Mouse (Mus musculus): Measurements from ENCODE around the gene Hip1. TPM values are rescaled to one million over a fixed set of nuclear protein-coding genes. Genes with fewer than 3 reads are reported as not detected.

Gene Hip1
- polyA plus RNA-seq, 1 experiment from 2014 or later, result 46.9 TPM

GRCm38 (mm10) chr5:135524660-135525560 lies 20.0 kb downstream of the Hip1 start:
- H3K4me2 ChIP-seq (replicated peaks; ENCODE audit: low read depth, low read length), result no peak overlapping the region

GRCm38 (mm10) chr5:135524087-135524486 lies 20.8 kb downstream of the Hip1 start:
- no peak overlapping the region for H3K9ac ChIP-seq (replicated peaks; ENCODE audit: low read depth, low read length)
- H3K27ac ChIP-seq (ENCODE audit: low read length), result no peak overlapping the region
- no peaks in the 10 kb centered on the region for H3K4me1 ChIP-seq (ENCODE audit: control insufficient read depth, insufficient read depth, low read length)
- WGBS, result 85% methylated on average over 2 of the region's 2 CpGs
- H3K4me2 ChIP-seq (replicated peaks; ENCODE audit: low read depth, low read length), result no peak overlapping the region
- H3K9me3 ChIP-seq (ENCODE audit: control insufficient read depth, low read depth, low read length), result no peaks in the 10 kb centered on the region
- no peaks in the 10 kb centered on the region for H3K36me3 ChIP-seq (ENCODE audit: control insufficient read depth, insufficient read depth, low read length)
- H3K4me3 ChIP-seq (ENCODE audit: low read depth, low read length), result no peak overlapping the region
- H3K27me3 ChIP-seq (ENCODE audit: control insufficient read depth, insufficient read depth, low read length), result no peaks in the 10 kb centered on the region
- ATAC-seq (ENCODE audit: insufficient number of reproducible peaks, insufficient read depth, low FRiP score, low read depth), result no peak

More at GRCm38 (mm10) chr5:135524660-135525560, 20.0 kb downstream of the Hip1 start:
- 39% methylated on average over 11 of the region's 11 CpGs for WGBS
- H3K9ac ChIP-seq (replicated peaks; ENCODE audit: low read depth, low read length), result no peak overlapping the region
- H3K9me3 ChIP-seq (ENCODE audit: control insufficient read depth, low read depth, low read length), result no peaks in the 10 kb centered on the region
- H3K4me3 ChIP-seq (ENCODE audit: low read depth, low read length), result no peak overlapping the region
- no peaks in the 10 kb centered on the region for H3K4me1 ChIP-seq (ENCODE audit: control insufficient read depth, insufficient read depth, low read length)
- H3K27me3 ChIP-seq (ENCODE audit: control insufficient read depth, insufficient read depth, low read length), result no peaks in the 10 kb centered on the region
- no peaks in the 10 kb centered on the region for H3K36me3 ChIP-seq (ENCODE audit: control insufficient read depth, insufficient read depth, low read length)
- ATAC-seq (ENCODE audit: insufficient number of reproducible peaks, insufficient read depth, low FRiP score, low read depth), result no peak
- H3K27ac ChIP-seq (ENCODE audit: low read length), result no peak overlapping the region

- Histone ChIP-seq H3K9ac (replicated peaks; ENCODE audit: low read depth, low read length) (no peak overlapping the region), H3K9me3 (ENCODE audit: control insufficient read depth, low read depth, low read length) (no peaks in the 10 kb centered on the region), H3K27me3 (ENCODE audit: control insufficient read depth, insufficient read depth, low read length) (no peaks in the 10 kb centered on the region), H3K4me1 (ENCODE audit: control insufficient read depth, insufficient read depth, low read length) (no peaks in the 10 kb centered on the region), H3K27ac (ENCODE audit: low read length) (no peak overlapping the region), H3K4me2 (replicated peaks; ENCODE audit: low read depth, low read length) (no peak overlapping the region), H3K4me3 (ENCODE audit: low read depth, low read length) (no peak overlapping the region), H3K36me3 (ENCODE audit: control insufficient read depth, insufficient read depth, low read length) (no peaks in the 10 kb centered on the region)
- WGBS, result 68% methylated on average over 9 of the region's 9 CpGs
- no peak for ATAC-seq (ENCODE audit: insufficient number of reproducible peaks, insufficient read depth, low FRiP score, low read depth)
These were observed 22.7 kb downstream of the Hip1 start for GRCm38 (mm10) chr5:135522111-135522722.

GRCm38 (mm10) chr5:135517348-135517883 lies 27.5 kb downstream of the Hip1 start:
- no peak for ATAC-seq (ENCODE audit: insufficient number of reproducible peaks, insufficient read depth, low FRiP score, low read depth)
- no peaks in the 10 kb centered on the region for H3K9me3 ChIP-seq (ENCODE audit: control insufficient read depth, low read depth, low read length)
- H3K36me3 ChIP-seq (ENCODE audit: control insufficient read depth, insufficient read depth, low read length), result no peaks in the 10 kb centered on the region; the same call in 1 of the 2 replicates
- no peaks in the 10 kb centered on the region for H3K4me1 ChIP-seq (ENCODE audit: control insufficient read depth, insufficient read depth, low read length)
- 80% methylated on average over 5 of the region's 5 CpGs for WGBS
- H3K27me3 ChIP-seq (ENCODE audit: control insufficient read depth, insufficient read depth, low read length), result no peaks in the 10 kb centered on the region
- no peak overlapping the region for H3K4me2 ChIP-seq (replicated peaks; ENCODE audit: low read depth, low read length)
- H3K4me3 ChIP-seq (ENCODE audit: low read depth, low read length), result no peak overlapping the region
- H3K9ac ChIP-seq (replicated peaks; ENCODE audit: low read depth, low read length), result no peak overlapping the region
- H3K27ac ChIP-seq (ENCODE audit: low read length), result no peak overlapping the region

DNA sequence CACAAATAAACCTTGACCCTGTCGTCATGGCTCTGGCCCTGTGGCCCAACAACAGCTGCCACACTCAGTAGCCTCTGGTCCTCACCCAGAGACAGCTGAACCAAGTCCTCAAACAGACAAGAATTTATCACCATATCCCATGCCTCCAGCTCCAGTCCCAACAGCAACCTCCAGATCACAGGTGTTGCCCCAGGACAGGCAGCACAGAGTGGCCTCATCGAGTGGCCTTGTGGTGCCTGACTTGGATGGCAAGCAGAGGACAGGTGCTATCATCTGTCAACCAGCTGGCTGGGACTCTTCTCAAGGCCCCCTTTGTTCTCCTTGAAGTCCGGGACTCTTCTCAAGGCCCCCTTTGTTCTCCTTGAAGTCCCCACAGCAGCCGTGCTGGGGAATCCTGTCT lies 31.8 kb downstream of the Hip1 start:
- Histone ChIP-seq H3K36me3 (ENCODE audit: control insufficient read depth, insufficient read depth, low read length) (no peaks in the 10 kb centered on the region; the same call in 1 of the 2 replicates), H3K9me3 (ENCODE audit: control insufficient read depth, low read depth, low read length) (no peaks in the 10 kb centered on the region), H3K27me3 (ENCODE audit: control insufficient read depth, insufficient read depth, low read length) (no peaks in the 10 kb centered on the region), H3K27ac (ENCODE audit: low read length) (no peak overlapping the region), H3K4me2 (replicated peaks; ENCODE audit: low read depth, low read length) (no peak overlapping the region), H3K4me1 (ENCODE audit: control insufficient read depth, insufficient read depth, low read length) (no peaks in the 10 kb centered on the region), H3K4me3 (ENCODE audit: low read depth, low read length) (no peak overlapping the region), H3K9ac (replicated peaks; ENCODE audit: low read depth, low read length) (no peak overlapping the region)
- 64% methylated on average over 4 of the region's 4 CpGs for WGBS
- no peak for ATAC-seq (ENCODE audit: insufficient number of reproducible peaks, insufficient read depth, low FRiP score, low read depth)

DNA sequence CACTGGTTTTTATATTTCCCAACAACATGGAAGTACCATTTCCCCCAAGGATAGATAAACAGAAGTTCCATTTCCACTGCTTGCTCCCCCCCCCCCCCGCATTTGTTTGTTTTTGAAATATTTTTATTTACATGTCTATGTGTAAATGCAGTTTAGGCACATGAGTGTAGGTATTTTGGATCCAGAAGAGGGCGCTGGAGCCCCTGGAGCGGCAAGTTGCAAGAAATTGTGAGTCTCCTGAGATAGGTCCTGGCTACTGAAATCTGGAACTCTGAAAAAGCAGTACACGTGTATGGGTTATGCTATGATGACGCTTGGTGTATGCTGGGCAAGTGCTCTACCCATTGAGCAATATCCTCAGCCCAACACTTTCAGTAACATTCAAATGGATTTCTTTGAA lies 33.8 kb downstream of the Hip1 start:
- Histone ChIP-seq H3K9ac (replicated peaks; ENCODE audit: low read depth, low read length) (no peak overlapping the region), H3K4me2 (replicated peaks; ENCODE audit: low read depth, low read length) (no peak overlapping the region), H3K27ac (ENCODE audit: low read length) (no peak overlapping the region), H3K4me3 (ENCODE audit: low read depth, low read length) (no peak overlapping the region), H3K4me1 (ENCODE audit: control insufficient read depth, insufficient read depth, low read length) (peaks cover 3% of the 10 kb centered on the region; the same call in 1 of the 2 replicates), H3K27me3 (ENCODE audit: control insufficient read depth, insufficient read depth, low read length) (no peaks in the 10 kb centered on the region), H3K9me3 (ENCODE audit: control insufficient read depth, low read depth, low read length) (no peaks in the 10 kb centered on the region), H3K36me3 (ENCODE audit: control insufficient read depth, insufficient read depth, low read length) (no peaks in the 10 kb centered on the region; the same call in 1 of the 2 replicates)
- no peak for ATAC-seq (ENCODE audit: insufficient number of reproducible peaks, insufficient read depth, low FRiP score, low read depth)
- 57% methylated on average over 5 of the region's 5 CpGs for WGBS

DNA sequence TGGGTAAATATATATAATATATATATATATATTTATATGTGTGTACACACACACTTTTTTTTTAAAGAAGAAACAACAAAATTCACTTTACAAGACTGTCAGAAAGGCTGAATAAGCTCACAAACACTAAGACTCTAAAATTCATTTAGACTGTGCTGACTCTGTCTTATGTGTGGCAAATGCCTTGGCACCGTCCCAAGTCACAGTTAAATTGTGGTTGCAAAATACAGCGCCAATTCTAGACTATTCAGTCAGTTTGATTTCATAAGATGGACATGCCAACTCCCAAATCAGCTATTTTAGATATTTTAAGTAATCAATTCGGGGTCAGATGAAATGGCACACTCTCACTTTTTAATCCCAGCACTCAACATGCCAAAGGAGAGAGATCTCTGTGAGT lies 36.6 kb downstream of the Hip1 start:
- no peak for ATAC-seq (ENCODE audit: insufficient number of reproducible peaks, insufficient read depth, low FRiP score, low read depth)
- no peak overlapping the region for H3K4me3 ChIP-seq (ENCODE audit: low read depth, low read length)
- WGBS, result 81% methylated on average over 3 of the region's 3 CpGs
- no peak overlapping the region for H3K4me2 ChIP-seq (replicated peaks; ENCODE audit: low read depth, low read length)
- peaks cover 3% of the 10 kb centered on the region; the same call in 1 of the 2 replicates for H3K4me1 ChIP-seq (ENCODE audit: control insufficient read depth, insufficient read depth, low read length)
- no peak overlapping the region for H3K27ac ChIP-seq (ENCODE audit: low read length)
- no peak overlapping the region for H3K9ac ChIP-seq (replicated peaks; ENCODE audit: low read depth, low read length)
- no peaks in the 10 kb centered on the region for H3K27me3 ChIP-seq (ENCODE audit: control insufficient read depth, insufficient read depth, low read length)
- no peaks in the 10 kb centered on the region for H3K9me3 ChIP-seq (ENCODE audit: control insufficient read depth, low read depth, low read length)
- no peaks in the 10 kb centered on the region for H3K36me3 ChIP-seq (ENCODE audit: control insufficient read depth, insufficient read depth, low read length)

GRCm38 (mm10) chr5:135507561-135508273 lies 37.2 kb downstream of the Hip1 start:
- no peaks in the 10 kb centered on the region for H3K27me3 ChIP-seq (ENCODE audit: control insufficient read depth, insufficient read depth, low read length)
- H3K9me3 ChIP-seq (ENCODE audit: control insufficient read depth, low read depth, low read length), result no peaks in the 10 kb centered on the region
- no peak overlapping the region for H3K27ac ChIP-seq (ENCODE audit: low read length)
- no peak overlapping the region for H3K9ac ChIP-seq (replicated peaks; ENCODE audit: low read depth, low read length)
- H3K36me3 ChIP-seq (ENCODE audit: control insufficient read depth, insufficient read depth, low read length), result no peaks in the 10 kb centered on the region
- H3K4me1 ChIP-seq (ENCODE audit: control insufficient read depth, insufficient read depth, low read length), result peaks cover 3% of the 10 kb centered on the region; the same call in 1 of the 2 replicates
- H3K4me2 ChIP-seq (replicated peaks; ENCODE audit: low read depth, low read length), result no peak overlapping the region
- ATAC-seq (ENCODE audit: insufficient number of reproducible peaks, insufficient read depth, low FRiP score, low read depth), result no peak
- 58% methylated on average over 18 of the region's 18 CpGs for WGBS
- no peak overlapping the region for H3K4me3 ChIP-seq (ENCODE audit: low read depth, low read length)
